Mouse (Mus musculus) C2C12 (cell line): ENCODE data around the gene Psmg4. TPM values are rescaled to one million over a fixed set of nuclear protein-coding genes. Genes with fewer than 3 reads are reported as not detected.
A peak's percentile ranks its signal among the peaks of the same experiment; 100 is the strongest.

Experiments
- H3K27me3 ChIP-seq: one replicate; pipeline ENCODE4 v1.6.1; 2011; ENCODE audit not compliant: control insufficient read depth, insufficient read depth, insufficient read length
- H3K36me3 ChIP-seq: one replicate; pipeline ENCODE4 v1.6.1; 2011; ENCODE audit not compliant: control insufficient read depth, insufficient read depth
- H3K4me3 ChIP-seq: one replicate; pipeline ENCODE4 v1.5.1; 2011; ENCODE audit warnings: mild to moderate bottlenecking, control low read depth; ENCODE audit not compliant: poor library complexity, insufficient read depth, severe bottlenecking
- H3K79me2 ChIP-seq: one replicate; pipeline ENCODE4 v1.6.1; 2011; ENCODE audit not compliant: control insufficient read depth, insufficient read depth
- H3K79me3 ChIP-seq: one replicate; pipeline ENCODE4 v1.6.1; 2011; ENCODE audit warnings: low read depth, control low read depth
- H3ac ChIP-seq: one replicate; pipeline ENCODE3; 2011; ENCODE audit warnings: low read depth; ENCODE audit not compliant: control insufficient read depth, insufficient read length
- CEBPB ChIP-seq: IDR thresholded peaks from one replicate; pipeline ENCODE4 v1.6.1; 2011; ENCODE audit warnings: low read depth, mild to moderate bottlenecking, control low read depth, moderate library complexity
- CTCF ChIP-seq: IDR thresholded peaks from one replicate; pipeline ENCODE4 v1.5.1; 2011; ENCODE audit not compliant: control insufficient read depth, insufficient read depth, insufficient read length
- FOSL1 ChIP-seq: IDR thresholded peaks from one replicate; pipeline ENCODE4 v1.8.0; 2011; ENCODE audit warnings: mild to moderate bottlenecking, low read length; ENCODE audit not compliant: poor library complexity, insufficient read depth, severe bottlenecking
- MAX ChIP-seq: IDR thresholded peaks from one replicate; pipeline ENCODE4 v1.6.1; 2011; ENCODE audit warnings: mild to moderate bottlenecking, control low read depth
- MYOD1 ChIP-seq: IDR thresholded peaks from one replicate; pipeline ENCODE4 v1.6.1; 2011; ENCODE audit warnings: low read depth; ENCODE audit not compliant: control insufficient read depth, insufficient read length
- MYOG ChIP-seq: IDR thresholded peaks from one replicate; pipeline ENCODE4 v1.6.1; 2011; ENCODE audit not compliant: control insufficient read depth, insufficient read length; ENCODE audit errors: extremely low read depth
- USF1 ChIP-seq: IDR thresholded peaks from one replicate; pipeline ENCODE4 v1.6.1; 2011; ENCODE audit warnings: low read depth, mild to moderate bottlenecking, control low read depth, moderate library complexity
- polyA plus RNA-seq: library from polyadenylated mRNA; unstranded; fragments of >200 nt; fragmentation: generic; extraction: Trizol; gene quantifications from one replicate; pipeline ENCODE4 v1.2.1, GENCODE M21; 2012; ENCODE audit warnings: missing spikeins

Psmg4 gene
- polyA plus RNA-seq, 1 experiment: 151 TPM

- Histone ChIP-seq H3K4me3 (peak overlapping the region; percentile 72), H3K27me3 (no peaks in the 10 kb centered on the region), H3K79me3 (peaks cover 11% of the 10 kb centered on the region), H3K36me3 (peaks cover 17% of the 10 kb centered on the region), H3K79me2 (peaks cover 22% of the 10 kb centered on the region), H3ac (peak overlapping the region; percentile 42)
- no peak for TF ChIP-seq FOSL1
- TF ChIP-seq MAX: peak; percentile 59
These were observed 31.6 kb upstream of the Psmg4 start for GRCm38 (mm10) chr13:34131011-34131707.

- TF ChIP-seq MYOD1 (peak; percentile 89), CTCF (no peak)
- H3K27me3 ChIP-seq: no peaks in the 10 kb centered on the region
- H3ac ChIP-seq: peak overlapping the region; percentile 42
- no peak overlapping the region for H3K4me3 ChIP-seq
- peaks cover 11% of the 10 kb centered on the region for H3K79me3 ChIP-seq
- H3K36me3 ChIP-seq: peaks cover 13% of the 10 kb centered on the region
- peaks cover 22% of the 10 kb centered on the region for H3K79me2 ChIP-seq
These were observed 31.1 kb upstream of the Psmg4 start for GRCm38 (mm10) chr13:34131708-34132060.

GRCm38 (mm10) chr13:34132299-34132698, 30.5 kb upstream of the Psmg4 start:
- TF ChIP-seq CEBPB: no peak
- peaks cover 11% of the 10 kb centered on the region for H3K36me3 ChIP-seq
- no peak overlapping the region for H3ac ChIP-seq
- peaks cover 22% of the 10 kb centered on the region for H3K79me2 ChIP-seq
- no peaks in the 10 kb centered on the region for H3K27me3 ChIP-seq
- H3K4me3 ChIP-seq: no peak overlapping the region
- H3K79me3 ChIP-seq: peaks cover 11% of the 10 kb centered on the region

- Histone ChIP-seq H3K4me3 (no peak overlapping the region), H3K79me3 (peaks cover 11% of the 10 kb centered on the region), H3K79me2 (peaks cover 22% of the 10 kb centered on the region), H3K36me3 (peaks cover 11% of the 10 kb centered on the region), H3K27me3 (no peaks in the 10 kb centered on the region), H3ac (no peak overlapping the region)
- no peak for TF ChIP-seq CTCF
- no peak for TF ChIP-seq CEBPB
- no peak for TF ChIP-seq MYOD1
- TF ChIP-seq USF1: no peak
- TF ChIP-seq MAX: no peak
- TF ChIP-seq FOSL1: no peak
- no peak for TF ChIP-seq MYOG
These were observed 29.9 kb upstream of the Psmg4 start for GRCm38 (mm10) chr13:34132875-34133274.

- TF ChIP-seq MYOG: no peak
- no peak for TF ChIP-seq MYOD1
- no peak for TF ChIP-seq USF1
- no peak for TF ChIP-seq MAX
- no peak for TF ChIP-seq FOSL1
- TF ChIP-seq CTCF: no peak
- TF ChIP-seq CEBPB: no peak
- Histone ChIP-seq H3K27me3 (no peaks in the 10 kb centered on the region), H3K4me3 (no peak overlapping the region)
These were observed 29.3 kb upstream of the Psmg4 start for GRCm38 (mm10) chr13:34133326-34134071.

GRCm38 (mm10) chr13:34134276-34134675, 28.5 kb upstream of the Psmg4 start:
- Histone ChIP-seq H3K36me3 (no peaks in the 10 kb centered on the region), H3K27me3 (no peaks in the 10 kb centered on the region), H3K79me2 (peaks cover 8% of the 10 kb centered on the region), H3K79me3 (peaks cover 5% of the 10 kb centered on the region), H3K4me3 (no peak overlapping the region), H3ac (no peak overlapping the region)
- TF ChIP-seq MYOG (no peak), CEBPB (no peak), CTCF (no peak), MAX (no peak), MYOD1 (no peak), USF1 (no peak), FOSL1 (no peak)

More at GRCm38 (mm10) chr13:34133326-34134071, 29.3 kb upstream of the Psmg4 start:
- Histone ChIP-seq H3K36me3 (peaks cover 5% of the 10 kb centered on the region), H3K79me3 (peaks cover 10% of the 10 kb centered on the region), H3K79me2 (peaks cover 16% of the 10 kb centered on the region), H3ac (no peak overlapping the region)
